Mouse (Mus musculus) brain, embryonic 14.5 days (tissue): ENCODE results near the gene Katnb1.

Source experiments
- CTCF ChIP-seq: fragments of 200-500 bp; IDR thresholded peaks from 2 replicates; pipeline ENCODE4 v1.5.1; 2012; ENCODE audit warnings: inconsistent platforms, mild to moderate bottlenecking, moderate library complexity, borderline replicate concordance; ENCODE audit not compliant: insufficient read depth, insufficient read length; ENCODE audit errors: extremely low read depth
- POLR2A ChIP-seq: fragments of 200-500 bp; IDR thresholded peaks from 2 replicates; pipeline ENCODE4 v1.6.1; 2012; ENCODE audit warnings: mild to moderate bottlenecking, inconsistent platforms, borderline replicate concordance; ENCODE audit not compliant: poor library complexity, insufficient read depth, insufficient read length, severe bottlenecking; ENCODE audit errors: extremely low read depth

DNA sequence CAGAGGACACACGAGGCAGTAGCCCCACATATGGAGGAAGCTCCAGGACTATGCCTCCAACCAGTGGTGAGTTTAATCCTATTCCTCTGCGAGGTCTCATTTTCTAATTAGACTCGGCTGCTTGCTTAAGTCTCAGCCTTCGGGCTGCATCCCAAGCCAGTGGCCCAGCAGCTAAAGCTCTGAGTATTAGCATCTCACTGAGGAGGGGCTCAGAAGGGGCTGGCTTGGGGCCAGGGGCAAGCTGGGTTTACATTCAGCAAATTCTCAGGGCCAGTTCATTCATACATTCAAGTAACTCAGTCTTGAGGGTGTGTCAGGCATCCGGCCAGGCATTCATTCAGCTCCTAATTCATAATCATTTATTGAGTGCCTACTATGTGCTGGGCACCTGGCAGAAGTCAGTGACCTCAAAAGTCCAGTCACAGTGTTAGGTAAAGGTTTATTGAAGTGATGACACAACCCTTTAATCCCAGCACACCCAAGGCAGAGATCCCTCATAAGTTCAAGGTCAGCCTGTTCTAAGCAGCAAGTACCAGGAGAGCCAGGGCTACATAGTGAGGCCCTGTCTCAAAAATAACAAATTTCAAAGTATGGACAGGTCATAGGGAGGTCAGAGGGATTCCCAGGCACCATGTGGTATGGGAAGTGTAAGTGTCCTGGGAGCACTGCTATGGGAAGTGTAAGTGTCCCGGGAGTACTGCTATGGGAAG, 57.5 kb downstream of the Katnb1 start:
- TF ChIP-seq CTCF = no peak
- TF ChIP-seq POLR2A = no peak
